Comparison of ENCODE assay signal across 8 mouse cellular contexts in the genomic region with DNA sequence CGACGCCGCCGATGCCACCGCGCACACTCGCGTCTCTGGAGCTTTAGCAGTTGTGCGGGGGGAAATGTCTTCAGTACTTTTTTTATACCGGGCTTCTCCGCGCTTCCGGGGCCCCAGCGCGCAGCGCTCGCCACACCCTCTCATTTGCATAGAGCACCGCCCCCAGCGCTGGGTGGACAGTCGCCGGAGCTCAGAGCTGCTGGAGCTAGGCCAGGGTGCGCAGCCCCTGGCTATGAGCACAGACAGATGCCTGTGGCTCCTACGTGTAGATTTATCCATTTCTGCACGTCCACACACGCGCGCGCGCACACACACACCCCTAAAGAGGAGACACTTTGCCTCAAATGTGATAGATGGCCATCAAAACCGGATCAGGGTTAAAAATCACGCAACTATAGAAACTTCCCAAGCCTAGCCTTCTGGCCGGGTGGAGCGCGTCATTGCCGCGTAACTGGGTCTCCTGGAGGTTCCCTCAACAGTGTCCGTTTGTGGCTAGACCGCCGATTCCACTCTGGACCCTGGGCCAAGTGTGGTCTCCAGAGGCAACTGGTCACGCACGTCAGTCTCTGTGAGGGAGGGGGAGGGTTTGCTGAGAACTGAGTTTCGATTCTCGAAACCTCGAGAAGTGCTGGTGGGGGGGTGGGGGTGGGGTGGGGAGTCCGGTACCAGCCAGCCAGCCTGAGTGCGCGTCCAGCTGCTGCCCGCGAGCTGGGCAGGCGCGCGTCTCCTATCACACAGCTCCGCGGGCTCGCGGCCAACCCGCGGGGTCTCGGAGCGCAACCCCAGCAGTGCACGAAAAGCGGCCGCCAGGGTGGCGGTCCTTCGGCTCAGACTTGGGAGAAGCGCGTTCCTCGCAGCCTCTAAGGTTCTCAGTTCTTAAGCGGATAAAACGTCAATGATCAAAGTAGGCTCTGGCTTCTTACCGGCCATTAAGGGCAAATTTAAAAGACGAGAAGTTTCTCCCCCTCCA. TPM values are rescaled to one million over a fixed set of nuclear protein-coding genes. Genes with fewer than 3 reads are reported as not detected.
DNase-seq lines count a peak whose midpoint lies in the region; ATAC-seq lines count a peak whose summit lies in the region.

A gene (minus strand): TSS at position 107 of the 970 bp plus-strand sequence.

- H3K27ac ChIP-seq in hindbrain, embryonic 14.5 days, result peak within 1 kb of the TSS; percentile 78

- no peaks in the 10 kb centered on the region for H3K9me3 ChIP-seq in hindbrain, embryonic 14.5 days (ENCODE audit: control insufficient read depth, low read length)

- H3K27me3 ChIP-seq in hindbrain, embryonic 14.5 days (ENCODE audit: control insufficient read depth, insufficient read depth, low read length), result no peaks in the 10 kb centered on the region

- peak; percentile 90 for ATAC-seq in hindbrain, embryonic 14.5 days (ENCODE audit: low FRiP score)

- peak; percentile 81 for DNase-seq in NIH3T3 (ENCODE audit: low read depth)
- peak; percentile 9 to 12 for DNase-seq in cerebellum, postnatal 36 days
- peak; percentile 46 to 52 for DNase-seq in frontal cortex, postnatal 36 days (ENCODE audit: low spot score in 2 of 2)
- peak; percentile 78 for DNase-seq in hindbrain, embryonic 14.5 days (ENCODE audit: low spot score)
- DNase-seq in left cerebral cortex, adult 11 months (ENCODE audit: low spot score), result peak; percentile 16
- peak; percentile 84 for DNase-seq in lung, postnatal 36 days
- DNase-seq in retina, embryonic 14.5 days (ENCODE audit: low spot score), result peak; percentile 87
- DNase-seq in thymus, postnatal 36 days, result peak; percentile 65 to 72

- H3K4me2 ChIP-seq in hindbrain, embryonic 14.5 days (replicated peaks), result peak within 1 kb of the TSS; percentile 96

- H3K4me3 ChIP-seq in hindbrain, embryonic 14.5 days (replicated peaks; ENCODE audit: low read length), result peak within 1 kb of the TSS; percentile 71

- WGBS in hindbrain, embryonic 14.5 days, result under 1% methylated on average over 72 of the region's 72 CpGs

- peak within 1 kb of the TSS; percentile 54 for H3K9ac ChIP-seq in hindbrain, embryonic 14.5 days

- 0 out of 2 replicates have a peak, but pooled peaks cover 5% of the 10 kb centered on the region for H3K4me1 ChIP-seq in hindbrain, embryonic 14.5 days (replicated peaks; ENCODE audit: control insufficient read depth, insufficient read depth, low read length)

- H3K36me3 ChIP-seq in hindbrain, embryonic 14.5 days (replicated peaks; ENCODE audit: control insufficient read depth, insufficient read depth), result no peaks in the 10 kb centered on the region

RNA-seq across cellular contexts. Expression of the gene that starts here (rescaled TPM):
- 8.2 and 10.3 TPM in 2 replicates for polyA plus RNA-seq in hindbrain, embryonic 14.5 days (2014; fragmentation: Nextera tagmentation; extraction: Ambion mirVana)

Comparison
In these comparisons a context has a peak if more than half of its experiments do, and no peak if none do; other contexts are left out.
1. Peak in every context shown above with its lines: DNase-seq, ATAC-seq, H3K4me3 ChIP-seq and H3K27ac ChIP-seq.
2. DNase-seq: peak in every context shown above with its lines; median percentile 87 in retina, embryonic 14.5 days; 84 in lung, postnatal 36 days; 81 in NIH3T3; 78 in hindbrain, embryonic 14.5 days; 68 in thymus, postnatal 36 days; 49 in frontal cortex, postnatal 36 days; 16 in left cerebral cortex, adult 11 months; 10 in cerebellum, postnatal 36 days.